ENCODE assay signal across 8 mouse cellular contexts in the genomic region with DNA sequence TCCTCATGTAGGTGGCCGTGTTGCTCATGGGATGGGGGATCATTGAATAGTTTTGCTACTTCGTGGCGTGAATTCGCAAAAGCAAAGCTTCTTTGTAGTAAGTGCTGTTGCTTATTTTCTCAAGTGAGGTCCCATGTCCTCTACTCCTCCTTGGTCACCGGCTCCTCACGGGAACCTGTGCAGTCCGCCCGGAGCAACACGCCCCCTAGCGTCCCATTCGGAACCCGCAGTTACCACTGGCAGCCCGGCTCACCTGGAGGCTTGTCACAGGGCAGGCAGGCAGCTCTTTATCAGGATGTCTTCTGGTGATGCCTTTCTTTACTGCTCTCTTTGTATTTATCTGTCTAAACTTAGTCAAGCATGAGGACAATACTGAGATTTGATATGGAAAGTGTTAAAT.
A peak's percentile ranks its signal among the peaks of the same experiment; 100 is the strongest.
DNase-seq lines count a peak whose midpoint lies in the region; ATAC-seq and TF ChIP-seq lines count a peak whose summit lies in the region.

No protein-coding gene starts in this region.

- H3K4me2 ChIP-seq in hindbrain, postnatal 0 days (ENCODE audit: low read depth, low read length): no peak overlapping the region
- no peak overlapping the region for H3K4me2 ChIP-seq in hindbrain, embryonic 12.5 days (replicated peaks)
- H3K4me2 ChIP-seq in liver, embryonic 11.5 days: no peak overlapping the region

- no peak overlapping the region for H3K27ac ChIP-seq in hindbrain, postnatal 0 days
- no peak overlapping the region for H3K27ac ChIP-seq in hindbrain, embryonic 12.5 days
- no peak overlapping the region for H3K27ac ChIP-seq in liver, embryonic 11.5 days (ENCODE audit: low read depth, low read length)

- no peaks in the 10 kb centered on the region for H3K36me3 ChIP-seq in hindbrain, postnatal 0 days (ENCODE audit: insufficient read depth, low read length)
- H3K36me3 ChIP-seq in hindbrain, embryonic 12.5 days: no peaks in the 10 kb centered on the region
- H3K36me3 ChIP-seq in E14TG2a.4 (ENCODE audit: insufficient read depth, low read length): no peaks in the 10 kb centered on the region
- H3K36me3 ChIP-seq in liver, embryonic 11.5 days (ENCODE audit: control insufficient read depth, insufficient read depth, low read length): no peaks in the 10 kb centered on the region

- no peaks in the 10 kb centered on the region for H3K27me3 ChIP-seq in hindbrain, postnatal 0 days (ENCODE audit: insufficient read depth, low read length)
- no peaks in the 10 kb centered on the region for H3K27me3 ChIP-seq in hindbrain, embryonic 12.5 days
- H3K27me3 ChIP-seq in E14TG2a.4 (ENCODE audit: insufficient read depth, low read length): peaks cover 3% of the 10 kb centered on the region; the same call in 1 of the 2 replicates
- no peaks in the 10 kb centered on the region for H3K27me3 ChIP-seq in liver, embryonic 11.5 days (replicated peaks; ENCODE audit: control insufficient read depth, insufficient read depth, low read length)

- H3K4me3 ChIP-seq in hindbrain, postnatal 0 days (ENCODE audit: low read length): no peak overlapping the region
- no peak overlapping the region for H3K4me3 ChIP-seq in hindbrain, embryonic 12.5 days
- H3K4me3 ChIP-seq in E14TG2a.4 (replicated peaks; ENCODE audit: low read length): no peak overlapping the region
- no peak overlapping the region for H3K4me3 ChIP-seq in liver, embryonic 11.5 days (ENCODE audit: low read depth, low read length)

- H3K9ac ChIP-seq in hindbrain, postnatal 0 days (replicated peaks; ENCODE audit: low read length): no peak overlapping the region
- H3K9ac ChIP-seq in hindbrain, embryonic 12.5 days: no peak overlapping the region
- no peak overlapping the region for H3K9ac ChIP-seq in liver, embryonic 11.5 days (ENCODE audit: low read depth, low read length)

- peak; percentile 64 for DNase-seq in hindbrain, postnatal 0 days (ENCODE audit: low spot score)
- peak; percentile 76 for DNase-seq in brain, adult 2 months (ENCODE audit: low read depth, low spot score)
- peak; percentile 40 to 43 for DNase-seq in gastrocnemius, adult 8-10 months (ENCODE audit: low spot score in 2 of 2)
- peak; percentile 44 for DNase-seq in liver, embryonic 11.5 days (ENCODE audit: low spot score)
- peak; percentile 40 for DNase-seq in thymus, postnatal 25 days
- DNase-seq in spleen, postnatal 14 days (ENCODE audit: low spot score in 2 of 2): no peak

- no peak; the same call in 1 of the 2 replicates for ATAC-seq in hindbrain, postnatal 0 days
- ATAC-seq in hindbrain, embryonic 12.5 days (ENCODE audit: low FRiP score): no peak
- no peak for ATAC-seq in liver, embryonic 11.5 days (replicated peaks; ENCODE audit: low FRiP score)

- no peaks in the 10 kb centered on the region for H3K9me3 ChIP-seq in hindbrain, postnatal 0 days (ENCODE audit: low read length)
- H3K9me3 ChIP-seq in hindbrain, embryonic 12.5 days (replicated peaks): no peaks in the 10 kb centered on the region
- no peaks in the 10 kb centered on the region for H3K9me3 ChIP-seq in E14TG2a.4 (ENCODE audit: low read length)
- H3K9me3 ChIP-seq in liver, embryonic 11.5 days (ENCODE audit: control insufficient read depth, low read length): no peaks in the 10 kb centered on the region

- peak; percentile 70 for TF ChIP-seq CTCF in hindbrain, postnatal 0 days (IDR thresholded peaks at IDR 0.05; ENCODE audit: low read depth)
- TF ChIP-seq CTCF in E14TG2a.4 (conservative IDR thresholded peaks at IDR 0.05; ENCODE audit: low read length): peak; percentile 89

- H3K4me1 ChIP-seq in hindbrain, postnatal 0 days (ENCODE audit: insufficient read depth, low read length): no peaks in the 10 kb centered on the region
- peaks cover 3% of the 10 kb centered on the region; the same call in 1 of the 2 replicates for H3K4me1 ChIP-seq in hindbrain, embryonic 12.5 days
- no peaks in the 10 kb centered on the region for H3K4me1 ChIP-seq in E14TG2a.4 (replicated peaks; ENCODE audit: low read depth, low read length)
- no peaks in the 10 kb centered on the region; the same call in 1 of the 2 replicates for H3K4me1 ChIP-seq in liver, embryonic 11.5 days (replicated peaks; ENCODE audit: control insufficient read depth, insufficient read depth, low read length)

- WGBS in hindbrain, postnatal 0 days: 17% methylated on average over 13 of the region's 13 CpGs
- WGBS in hindbrain, embryonic 12.5 days: 22% methylated on average over 13 of the region's 13 CpGs
- WGBS in liver, embryonic 11.5 days: 22% methylated on average over 13 of the region's 13 CpGs

Comparison
In these comparisons a context has a peak if more than half of its experiments do, and no peak if none do; other contexts are left out.
1. DNase-seq: peak in hindbrain, postnatal 0 days (single experiment), brain, adult 2 months (single experiment), gastrocnemius, adult 8-10 months (2 of 2), liver, embryonic 11.5 days (single experiment) and thymus, postnatal 25 days (single experiment); none in spleen, postnatal 14 days (0 of 2).